In genomic region chr2:79065321-79065720, GRCm38 (mm10) we compare ENCODE assay signal across 19 mouse cellular contexts.
"Had no signal": no experiment of that assay in that cellular context is flagged by ENCODE, and none has a peak within 500 bp of the region (broad histone marks: within the 10 kb centered on the region; RNA-seq: fewer than 3 reads in every experiment).

No protein-coding gene starts in this region.

- H3K9ac ChIP-seq: limb, embryonic 13.5 days; liver, embryonic 15.5 days; midbrain, embryonic 12.5 days; neural tube, embryonic 15.5 days; stomach, embryonic 15.5 days had no signal

- H3K36me3 ChIP-seq: limb, embryonic 13.5 days; liver, embryonic 15.5 days; midbrain, embryonic 12.5 days; neural tube, embryonic 15.5 days; stomach, embryonic 15.5 days had no signal

- H3K9me3 ChIP-seq: limb, embryonic 13.5 days; liver, embryonic 15.5 days; megakaryocyte, embryonic 14.5 days; midbrain, embryonic 12.5 days; neural tube, embryonic 15.5 days; stomach, embryonic 15.5 days had no signal

- H3K27ac ChIP-seq: layer of hippocampus, adult 2 months; limb, embryonic 13.5 days; liver, embryonic 15.5 days; midbrain, embryonic 12.5 days; neural tube, embryonic 15.5 days; stomach, embryonic 15.5 days had no signal

- DNase-seq: kidney, adult 18-20 months; kidney, postnatal 10 days; kidney, postnatal 4 days; left cerebral cortex, postnatal 4 days; lung, adult 2 months; lung, postnatal 36 days; spleen, adult 18-20 months; thymus, adult 2 months; thymus, postnatal 25 days had no signal

- H3K4me3 ChIP-seq: layer of hippocampus, adult 2 months; limb, embryonic 13.5 days; liver, embryonic 15.5 days; megakaryocyte, embryonic 14.5 days; midbrain, embryonic 12.5 days; neural tube, embryonic 15.5 days; stomach, embryonic 15.5 days had no signal

- H3K27me3 ChIP-seq: limb, embryonic 13.5 days; liver, embryonic 15.5 days; megakaryocyte, embryonic 14.5 days; midbrain, embryonic 12.5 days; neural tube, embryonic 15.5 days; stomach, embryonic 15.5 days had no signal

- H3K4me1 ChIP-seq: liver, embryonic 15.5 days; megakaryocyte, embryonic 14.5 days; neural tube, embryonic 15.5 days; stomach, embryonic 15.5 days had no signal

- ATAC-seq: lung, postnatal 0 days; midbrain, embryonic 16.5 days had no signal

- H3K4me2 ChIP-seq: limb, embryonic 13.5 days; liver, embryonic 11.5 days; liver, embryonic 15.5 days; midbrain, embryonic 12.5 days; neural tube, embryonic 15.5 days; stomach, embryonic 15.5 days had no signal
